Mouse (Mus musculus) inflammation-experienced regulatory T-cells (primary cell): ENCODE data around the gene 1700001C19Rik. TPM values are rescaled to one million over a fixed set of nuclear protein-coding genes. Genes with fewer than 3 reads are reported as not detected.

Experiments
- polyA plus RNA-seq, 2 experiments: library from polyadenylated mRNA; unstranded; fragments of 100-300 nt; shearing (Covaris generic); gene quantifications; one replicate each; pipeline ENCODE4 v1.2.1; 2017

1700001C19Rik gene
- 1 to 10 TPM in 1 of 2 experiments, under 1 TPM in 1; 0.34 to 1.3 TPM for polyA plus RNA-seq

GRCm38 (mm10) chr17:47436907-47437547 lies at the start of gene 1700001C19Rik:
Gene 1700001C19Rik, minus strand, starts transcription at chr17:47437376.

DNA sequence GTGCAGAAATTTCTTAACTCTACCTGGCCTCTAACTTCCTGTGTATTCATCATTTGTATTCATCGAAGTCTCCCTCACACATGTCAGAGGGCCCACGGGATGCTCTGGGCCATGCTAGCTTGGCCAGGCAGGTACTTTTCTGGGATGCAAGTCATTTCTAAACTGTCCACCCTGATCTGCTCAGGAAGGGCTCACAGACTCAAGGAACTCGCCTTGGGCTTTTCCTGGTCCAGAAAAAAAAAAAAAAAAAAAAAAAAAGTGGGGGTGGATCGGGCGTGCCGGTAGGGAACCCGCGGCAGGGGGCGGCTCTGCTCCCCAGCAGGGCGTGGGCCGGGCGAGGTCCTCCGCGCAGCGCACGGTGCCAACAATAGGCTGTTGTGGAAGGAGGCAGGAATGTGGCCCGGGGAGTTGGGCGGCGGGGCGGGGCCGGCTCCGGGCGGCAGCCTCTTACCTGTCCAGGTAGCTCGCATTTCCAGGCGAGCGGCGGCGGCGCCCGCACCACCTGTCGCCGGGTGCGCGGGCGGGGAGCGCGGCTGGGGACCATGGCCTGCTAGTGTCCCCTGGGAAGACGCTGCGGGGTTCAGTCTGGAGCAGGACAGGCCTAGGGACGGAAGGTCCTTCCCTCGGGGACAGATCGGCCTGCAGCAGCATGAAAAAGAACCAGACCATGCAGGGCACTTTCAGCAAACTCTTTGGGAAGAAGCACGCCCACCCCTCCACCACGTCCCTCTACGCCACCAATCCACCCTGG lies 845 bp downstream of the 1700001C19Rik start, which contains the start of gene AI661453:
TSS of gene AI661453 (plus strand) at position 460 of the 751 bp plus-strand sequence.

DNA sequence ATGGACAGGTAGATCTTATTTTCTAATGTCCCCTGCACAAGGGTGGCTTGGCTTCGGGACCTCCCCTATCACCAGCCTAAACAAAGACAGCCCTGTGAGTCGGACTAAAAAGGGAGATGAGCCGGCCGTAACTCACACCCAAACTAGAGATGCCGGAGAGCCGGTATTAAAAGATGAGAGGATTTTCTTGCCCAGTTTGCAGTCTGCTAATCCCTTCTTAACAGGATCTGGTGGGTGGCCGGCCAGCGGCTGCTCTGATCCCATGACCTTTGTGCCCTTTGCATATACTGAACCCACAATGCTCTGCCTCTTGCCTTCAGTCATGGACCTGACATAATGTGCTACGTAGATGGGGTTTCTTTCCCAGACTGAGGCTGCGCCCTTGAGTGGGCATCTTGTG lies 36.7 kb downstream of the 1700001C19Rik start, which contains the start of gene Guca1a:
TSS of gene Guca1a (minus strand) at position 134 of the 400 bp plus-strand sequence.

GRCm38 (mm10) chr17:47385145-47385544 lies 52.0 kb downstream of the 1700001C19Rik start, which contains the start of gene Guca1b:
Gene Guca1b, plus strand, starts transcription at chr17:47385393.

GRCm38 (mm10) chr17:47368401-47369086 lies 68.6 kb downstream of the 1700001C19Rik start, which contains the start of gene Mrps10:
Gene Mrps10, plus strand, starts transcription at chr17:47368887.

Other genes with a start within 250 kb of the 1700001C19Rik start
- gene Mrps10, start 68.5 kb downstream of the 1700001C19Rik start, polyA plus RNA-seq: 10 to 100 TPM; 39.4 to 46.8 TPM
- 1 to 10 TPM; 2.0 to 5.0 TPM for gene Guca1b, start 52.0 kb downstream of the 1700001C19Rik start, polyA plus RNA-seq
- gene Guca1a, start 36.8 kb downstream of the 1700001C19Rik start, polyA plus RNA-seq: under 1 TPM; 0.42 to 0.88 TPM
- under 1 TPM in 1 of 2 experiments, not detected in 1; 0.27 TPM for gene AI661453, start 761 bp downstream of the 1700001C19Rik start, polyA plus RNA-seq
- 10 to 100 TPM; 49.2 to 64.5 TPM for gene Taf8, start 64.9 kb upstream of the 1700001C19Rik start, polyA plus RNA-seq
- 100 to 1,000 TPM; 243 to 395 TPM for gene Ccnd3, start 67.7 kb upstream of the 1700001C19Rik start, polyA plus RNA-seq
- gene Bysl, start 174.1 kb upstream of the 1700001C19Rik start, polyA plus RNA-seq: 10 to 100 TPM; 14.9 to 18.2 TPM
- 10 to 100 TPM; 31.8 to 46.6 TPM for gene Med20, start 174.2 kb upstream of the 1700001C19Rik start, polyA plus RNA-seq
- gene Gm20517, start 174.2 kb upstream of the 1700001C19Rik start, polyA plus RNA-seq: 1 to 10 TPM; 1.5 to 2.4 TPM
- 1 to 10 TPM; 1.7 to 1.9 TPM for gene Usp49, start 193.3 kb upstream of the 1700001C19Rik start, polyA plus RNA-seq